Mouse (Mus musculus) heart, embryonic 11.5 days (tissue): ENCODE data around the gene Pcnx4. TPM values are rescaled to one million over a fixed set of nuclear protein-coding genes. Genes with fewer than 3 reads are reported as not detected.

Source experiments
- ATAC-seq: fragments of 200-750 bp; cut with Nextera tagmentation; replicated peaks from 2 replicates; pipeline ENCODE4 v1.8.0; 2017; ENCODE audit warnings: moderate library complexity; ENCODE audit not compliant: insufficient number of reproducible peaks, low FRiP score, low TSS enrichment
- H3K27ac ChIP-seq: fragments of 300-500 bp; sonication (generic); 2 replicates; pipeline ENCODE4 v1.5.1; 2014; ENCODE audit warnings: mild to moderate bottlenecking, low read depth, low read length
- H3K27me3 ChIP-seq: fragments of 300-500 bp; sonication (generic); 2 replicates; pipeline ENCODE4 v1.6.1; 2014; ENCODE audit warnings: mild to moderate bottlenecking, low read length, mixed read lengths; ENCODE audit not compliant: control insufficient read depth, insufficient read depth
- H3K36me3 ChIP-seq: fragments of 300-500 bp; sonication (generic); 2 replicates; pipeline ENCODE4 v1.6.1; 2014; ENCODE audit warnings: mild to moderate bottlenecking, low read length, moderate library complexity, mixed read lengths; ENCODE audit not compliant: control insufficient read depth, insufficient read depth
- H3K4me1 ChIP-seq: fragments of 300-500 bp; sonication (generic); 2 replicates; pipeline ENCODE4 v1.6.1; 2014; ENCODE audit warnings: low read length; ENCODE audit not compliant: control insufficient read depth, insufficient read depth
- H3K4me2 ChIP-seq: fragments of 300-500 bp; sonication (generic); 2 replicates; pipeline ENCODE4 v1.6.1; 2014; ENCODE audit warnings: mild to moderate bottlenecking, moderate library complexity
- H3K4me3 ChIP-seq: fragments of 300-500 bp; sonication (generic); 2 replicates; pipeline ENCODE4 v1.5.1; 2014; ENCODE audit warnings: low read depth, low read length
- H3K9ac ChIP-seq: fragments of 300-500 bp; sonication (generic); 2 replicates; pipeline ENCODE4 v1.6.1; 2014; ENCODE audit warnings: mild to moderate bottlenecking, low read depth, low read length, moderate library complexity
- H3K9me3 ChIP-seq: fragments of 300-500 bp; sonication (generic); replicated peaks from 2 replicates; pipeline ENCODE4 v1.6.1; 2016; ENCODE audit warnings: low read length; ENCODE audit not compliant: control insufficient read depth
- WGBS: fragments of 180-500 bp; shearing (Covaris S2); extraction: QIAGEN DNeasy Blood & Tissue Kit; methylation state at CpG from one replicate; pipeline ENCODE4 v1.1.7; 2014; ENCODE audit not compliant: insufficient replicate concordance; 5-methylcytosine and 5-hydroxymethylcytosine counted together
- polyA plus RNA-seq: library from polyadenylated mRNA; unstranded; fragments of >200 nt; fragmentation: Nextera tagmentation; extraction: Ambion mirVana; gene quantifications from 2 replicates; pipeline ENCODE4 v1.2.1, GENCODE M21; 2014

Gene Pcnx4
- polyA plus RNA-seq, 1 experiment from 2014 or later: 8.1 TPM

DNA sequence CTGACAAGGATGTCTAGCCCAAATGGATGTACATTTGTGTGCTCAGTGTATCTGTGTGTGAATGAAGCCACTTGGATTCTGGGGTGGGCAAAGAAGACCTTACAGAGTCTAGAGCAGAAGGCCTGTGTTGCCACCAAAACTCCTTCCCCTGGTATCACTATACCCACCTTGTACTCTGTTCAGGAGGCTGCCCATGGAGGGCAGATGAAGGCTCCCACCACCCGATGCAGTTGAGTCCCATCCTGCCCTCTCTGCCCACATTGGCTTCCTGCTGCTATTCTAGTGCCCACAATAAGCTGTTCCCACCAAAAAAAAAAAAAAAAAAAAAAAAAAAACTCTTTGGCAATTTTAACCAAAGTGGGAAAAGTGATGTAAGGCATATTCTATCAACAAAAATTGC is 85.3 kb downstream of the Pcnx4 start:
- Histone ChIP-seq H3K4me3 (no peak overlapping the region), H3K36me3 (no peaks in the 10 kb centered on the region), H3K9me3 (no peaks in the 10 kb centered on the region), H3K9ac (no peak overlapping the region), H3K4me2 (no peak overlapping the region), H3K27ac (no peak overlapping the region), H3K27me3 (no peaks in the 10 kb centered on the region), H3K4me1 (no peaks in the 10 kb centered on the region)
- 81% methylated on average over 1 of the region's 1 CpGs for WGBS
- no peak for ATAC-seq

DNA sequence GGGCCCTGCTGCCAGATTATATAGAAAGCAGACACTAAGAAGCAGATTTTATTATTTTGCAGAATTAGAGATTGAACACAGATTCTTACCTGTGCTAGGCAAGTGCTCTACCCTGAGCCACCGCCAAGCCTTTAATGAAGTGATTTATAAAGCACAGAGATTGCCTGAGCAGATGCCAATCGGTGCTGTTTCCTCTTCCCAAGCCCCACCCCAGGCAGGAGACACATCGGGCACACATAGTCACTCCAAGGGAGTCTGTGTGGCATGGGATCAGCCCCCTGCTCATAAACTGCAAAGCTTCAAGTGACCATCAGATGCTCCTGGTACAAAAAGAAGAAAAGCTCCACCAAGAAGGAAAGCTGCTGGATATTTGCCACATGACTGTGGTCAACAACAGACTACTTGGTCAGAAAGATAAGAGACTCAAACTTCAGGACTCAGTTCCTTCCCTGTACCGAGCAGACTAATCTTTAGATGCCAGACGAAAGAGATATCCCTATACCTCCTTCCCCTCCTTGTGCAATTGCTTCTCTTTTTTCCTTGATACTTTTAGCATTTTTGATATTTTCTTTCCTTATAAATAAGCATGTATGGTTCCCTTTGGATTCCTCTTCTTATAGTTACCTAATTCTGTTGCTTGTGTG is 86.8 kb downstream of the Pcnx4 start:
- ATAC-seq: no peak
- H3K36me3 ChIP-seq: no peaks in the 10 kb centered on the region
- H3K4me3 ChIP-seq: no peak overlapping the region
- H3K27me3 ChIP-seq: no peaks in the 10 kb centered on the region
- H3K9ac ChIP-seq: no peak overlapping the region
- no peaks in the 10 kb centered on the region for H3K4me1 ChIP-seq
- H3K4me2 ChIP-seq: no peak overlapping the region
- WGBS: 48% methylated on average over 5 of the region's 5 CpGs
- no peak overlapping the region for H3K27ac ChIP-seq
- H3K9me3 ChIP-seq: no peaks in the 10 kb centered on the region

GRCm38 (mm10) chr12:72628751-72629150 is 92.6 kb downstream of the Pcnx4 start:
- Histone ChIP-seq H3K27me3 (no peaks in the 10 kb centered on the region), H3K9ac (no peak overlapping the region), H3K27ac (no peak overlapping the region), H3K9me3 (no peaks in the 10 kb centered on the region), H3K4me1 (no peaks in the 10 kb centered on the region), H3K36me3 (no peaks in the 10 kb centered on the region), H3K4me3 (no peak overlapping the region), H3K4me2 (no peak overlapping the region)
- no peak for ATAC-seq
- 89% methylated on average over 7 of the region's 7 CpGs for WGBS

Other genes with a start within 250 kb of the Pcnx4 start
- gene Rtn1, start 127.3 kb upstream of the Pcnx4 start, polyA plus RNA-seq: 20.1 and 22.5 TPM in 2 replicates
- gene Lrrc9, start 94.5 kb upstream of the Pcnx4 start, polyA plus RNA-seq: 1.6 TPM in 2 replicates
- gene Gm4756, start 113.3 kb downstream of the Pcnx4 start, polyA plus RNA-seq: not detected in 2 replicates
- gene Dhrs7, start 128.5 kb downstream of the Pcnx4 start, polyA plus RNA-seq: 33.1 and 35.9 TPM in 2 replicates
- gene Ppm1a, start 221.1 kb downstream of the Pcnx4 start, polyA plus RNA-seq: 47.7 and 51.2 TPM in 2 replicates